Mouse (Mus musculus) heart, embryonic 14.5 days (tissue): ENCODE results near the gene Ankrd39. TPM values are rescaled to one million over a fixed set of nuclear protein-coding genes. Genes with fewer than 3 reads are reported as not detected.

ENCODE experiments used
- ATAC-seq: fragments of 200-750 bp; cut with Nextera tagmentation; 2 replicates; pipeline ENCODE4 v1.8.0; 2017; ENCODE audit warnings: low read depth, moderate TSS enrichment; ENCODE audit not compliant: insufficient number of reproducible peaks, insufficient read depth, low FRiP score
- H3K27ac ChIP-seq, 2 experiments: fragments of 200-500 bp in 1 of 2; fragments of 300-500 bp in 1 of 2; sonication (generic) in 1 of 2; replicated peaks in 1 of 2; 2 replicates each; pipeline ENCODE4 v1.5.1; 2012 to 2014; ENCODE audit warnings: low read depth in 2 of 2, low read length in 2 of 2, control low read depth in 1 of 2, mild to moderate bottlenecking in 1 of 2, mixed read lengths in 1 of 2; ENCODE audit not compliant: control insufficient read depth in 1 of 2, insufficient read depth in 1 of 2
- H3K27me3 ChIP-seq: fragments of 300-500 bp; sonication (generic); 2 replicates; pipeline ENCODE4 v1.6.1; 2014; ENCODE audit warnings: mild to moderate bottlenecking, low read length, control low read depth; ENCODE audit not compliant: control insufficient read depth, insufficient read depth
- H3K36me3 ChIP-seq: fragments of 300-500 bp; sonication (generic); 2 replicates; pipeline ENCODE4 v1.6.1; 2014; ENCODE audit warnings: mild to moderate bottlenecking, control low read depth, low read length, mixed read lengths; ENCODE audit not compliant: control insufficient read depth, insufficient read depth
- H3K4me1 ChIP-seq, 2 experiments: fragments of 200-500 bp in 1 of 2; fragments of 300-500 bp in 1 of 2; sonication (generic) in 1 of 2; 2 replicates each; pipeline ENCODE4 v1.6.1; 2012 to 2014; ENCODE audit warnings: low read length in 2 of 2, control low read depth in 1 of 2, mixed read lengths in 1 of 2; ENCODE audit not compliant: control insufficient read depth in 2 of 2, insufficient read depth in 2 of 2
- H3K4me2 ChIP-seq: fragments of 300-500 bp; sonication (generic); 2 replicates; pipeline ENCODE4 v1.6.1; 2014; ENCODE audit warnings: mild to moderate bottlenecking, low read length
- H3K4me3 ChIP-seq, 2 experiments: fragments of 200-500 bp in 1 of 2; fragments of 300-500 bp in 1 of 2; sonication (generic) in 1 of 2; 2 replicates each; pipeline ENCODE4 v1.5.1; 2012 to 2014; ENCODE audit warnings: low read length in 2 of 2, mild to moderate bottlenecking in 2 of 2, control low read depth in 1 of 2, low read depth in 1 of 2, moderate library complexity in 1 of 2; ENCODE audit not compliant: control insufficient read depth in 1 of 2, insufficient read depth in 1 of 2
- H3K9ac ChIP-seq: fragments of 300-500 bp; sonication (generic); 2 replicates; pipeline ENCODE4 v1.6.1; 2014; ENCODE audit warnings: mild to moderate bottlenecking, low read length
- H3K9me3 ChIP-seq: fragments of 300-500 bp; sonication (generic); 2 replicates; pipeline ENCODE4 v1.6.1; 2016; ENCODE audit warnings: low read length, control low read depth; ENCODE audit not compliant: control insufficient read depth
- WGBS: fragments of 180-500 bp; shearing (Covaris S2); extraction: QIAGEN DNeasy Blood & Tissue Kit; methylation state at CpG from one replicate; pipeline ENCODE4 v1.1.7; 2014; 5-methylcytosine and 5-hydroxymethylcytosine counted together
- polyA plus RNA-seq: library from polyadenylated mRNA; unstranded; fragments of >200 nt; fragmentation: Nextera tagmentation; extraction: Ambion mirVana; gene quantifications from 2 replicates; pipeline ENCODE4 v1.2.1, GENCODE M21; 2014

Gene Ankrd39
- polyA plus RNA-seq, 1 experiment from 2014 or later = 27.2 TPM

DNA sequence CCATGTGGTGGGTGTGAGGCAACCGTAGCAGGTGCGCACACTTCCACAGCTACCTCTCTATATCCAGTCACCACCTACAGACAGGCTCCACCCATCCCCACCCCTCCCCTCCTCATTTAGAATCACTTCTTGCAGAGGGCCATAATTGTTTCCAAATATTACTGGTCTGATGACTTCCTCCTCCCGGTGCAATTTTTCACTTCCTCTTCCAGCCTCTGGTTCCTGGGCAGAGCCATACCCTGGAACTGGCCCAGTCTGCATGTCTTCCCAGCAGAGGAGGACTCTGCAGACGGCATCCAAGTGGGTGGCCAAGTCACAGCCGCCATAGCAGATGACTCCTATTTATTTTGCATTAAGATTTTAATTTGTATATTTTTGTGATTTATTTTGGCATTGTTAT is 39.0 kb downstream of the Ankrd39 start:
- Histone ChIP-seq H3K27ac (no peak overlapping the region), H3K27me3 (no peaks in the 10 kb centered on the region), H3K9ac (no peak overlapping the region), H3K9me3 (peaks cover 4% of the 10 kb centered on the region; the same call in 1 of the 2 replicates), H3K4me1 (peaks cover 0 to 5% of the 10 kb centered on the region in 2 experiments; a peak in 2 of 4 replicates), H3K4me3 (no peak overlapping the region), H3K36me3 (peaks cover 21% of the 10 kb centered on the region), H3K4me2 (no peak overlapping the region)
- WGBS = 85% methylated on average over 5 of the region's 5 CpGs
- ATAC-seq = no peak

DNA sequence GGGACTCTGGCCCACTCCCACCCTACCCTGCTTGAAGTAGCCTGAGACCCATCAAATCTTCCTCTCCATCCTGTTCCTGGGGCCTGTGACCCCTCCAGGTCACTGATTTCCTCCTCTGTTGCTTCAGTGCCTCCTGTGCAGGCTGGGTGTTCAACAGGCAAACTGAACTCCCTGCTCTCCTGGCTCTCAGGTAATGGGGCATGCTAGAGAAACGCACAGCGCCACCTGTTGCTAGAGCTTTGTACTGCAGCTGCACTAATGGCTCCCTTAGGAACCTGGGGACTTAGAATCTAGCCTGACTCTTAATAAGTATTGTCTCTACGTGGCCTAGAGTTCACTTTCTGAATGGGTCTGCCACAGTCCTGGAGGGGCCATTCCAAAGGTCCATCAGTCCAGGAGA is 46.0 kb downstream of the Ankrd39 start:
- whole genome bisulfite sequencing = 6% methylated on average over 3 of the region's 3 CpGs
- H3K4me2 ChIP-seq = no peak overlapping the region
- H3K9ac ChIP-seq = no peak overlapping the region
- no peaks in the 10 kb centered on the region for H3K9me3 ChIP-seq
- H3K4me3 ChIP-seq = no peak overlapping the region
- ATAC-seq = no peak
- H3K27me3 ChIP-seq = no peaks in the 10 kb centered on the region
- H3K27ac ChIP-seq = no peak overlapping the region
- H3K36me3 ChIP-seq = peaks cover 32% of the 10 kb centered on the region
- H3K4me1 ChIP-seq = no peaks in the 10 kb centered on the region

DNA sequence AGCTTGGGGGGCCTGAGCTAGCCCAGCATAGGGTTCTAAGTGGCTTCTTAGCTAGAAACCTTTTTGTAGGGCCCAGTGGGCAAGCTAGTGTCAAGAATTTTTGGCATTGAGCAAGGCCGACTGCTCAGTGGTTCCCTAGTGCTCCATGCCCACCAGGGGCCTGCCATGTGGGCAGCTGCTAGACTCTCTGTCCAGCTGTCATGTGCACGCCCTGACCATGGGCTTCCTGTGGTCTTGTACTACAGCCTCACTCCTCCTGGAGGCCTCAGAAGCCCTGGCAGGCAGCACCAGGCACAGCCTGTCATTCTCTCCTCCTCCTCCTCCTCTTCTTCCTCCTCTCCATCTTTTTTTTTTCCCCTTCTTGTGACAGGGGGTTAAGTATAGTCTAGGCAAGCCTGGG is 49.9 kb downstream of the Ankrd39 start:
- WGBS = 77% methylated on average over 2 of the region's 2 CpGs
- no peak overlapping the region for H3K4me3 ChIP-seq
- peaks cover 2 to 10% of the 10 kb centered on the region in 2 experiments for H3K4me1 ChIP-seq
- H3K4me2 ChIP-seq = no peak overlapping the region
- H3K9ac ChIP-seq = no peak overlapping the region
- H3K9me3 ChIP-seq = no peaks in the 10 kb centered on the region
- peaks cover 15% of the 10 kb centered on the region; the same call in 1 of the 2 replicates for H3K36me3 ChIP-seq
- H3K27me3 ChIP-seq = no peaks in the 10 kb centered on the region
- ATAC-seq = no peak
- no peak overlapping the region for H3K27ac ChIP-seq

DNA sequence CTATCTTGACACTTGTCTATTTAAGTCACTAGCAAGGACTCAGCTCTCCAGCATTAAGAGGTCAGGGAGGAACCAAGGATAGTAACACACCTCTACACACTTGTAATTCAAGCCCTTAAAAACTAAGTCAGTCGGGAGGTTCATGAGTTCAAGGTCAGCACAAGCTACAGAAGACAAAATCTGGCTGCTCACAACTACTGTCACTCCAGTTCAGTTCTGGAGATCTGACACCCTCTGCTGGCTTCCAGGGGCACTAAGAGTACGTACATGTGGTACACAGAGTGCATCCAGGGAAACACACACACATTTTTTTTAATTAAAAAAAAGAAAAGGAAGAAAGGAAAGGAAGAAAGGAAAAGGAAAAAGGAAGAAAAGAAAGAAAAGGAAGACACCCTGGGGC is 50.5 kb downstream of the Ankrd39 start:
- peaks cover 7 to 16% of the 10 kb centered on the region in 2 experiments for H3K4me1 ChIP-seq
- no peaks in the 10 kb centered on the region for H3K27me3 ChIP-seq
- peaks cover 15% of the 10 kb centered on the region; the same call in 1 of the 2 replicates for H3K36me3 ChIP-seq
- H3K4me3 ChIP-seq = no peak overlapping the region
- no peak overlapping the region for H3K4me2 ChIP-seq
- no peak for ATAC-seq
- 38% methylated on average over 2 of the region's 2 CpGs for WGBS
- no peak overlapping the region for H3K27ac ChIP-seq
- no peak overlapping the region for H3K9ac ChIP-seq
- H3K9me3 ChIP-seq = no peaks in the 10 kb centered on the region

DNA sequence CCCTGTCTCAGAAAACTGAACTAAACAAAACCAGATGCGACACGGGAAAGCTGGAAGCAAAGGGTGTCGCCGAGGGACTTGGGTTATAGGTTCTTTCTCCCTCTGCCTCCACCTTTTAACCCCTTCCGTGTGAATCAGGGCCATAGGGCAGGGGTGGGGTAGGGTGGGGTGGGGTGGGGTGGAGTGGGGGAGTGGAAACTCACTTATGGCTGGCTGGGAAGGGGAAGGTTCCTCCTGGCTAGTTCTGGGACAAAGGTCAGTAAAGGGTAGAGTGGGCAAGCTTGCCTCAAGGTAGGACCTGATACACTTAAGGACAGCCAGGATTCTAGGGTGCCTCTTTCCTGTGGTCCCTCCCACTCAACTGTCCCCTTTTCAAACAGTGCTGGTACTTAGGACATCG is 53.9 kb downstream of the Ankrd39 start:
- H3K36me3 ChIP-seq = 0 out of 2 replicates have a peak, but pooled peaks cover 3% of the 10 kb centered on the region
- H3K27me3 ChIP-seq = no peaks in the 10 kb centered on the region
- no peak for ATAC-seq
- peaks cover 7 to 16% of the 10 kb centered on the region in 2 experiments for H3K4me1 ChIP-seq
- 78% methylated on average over 6 of the region's 6 CpGs for WGBS
- H3K9me3 ChIP-seq = no peaks in the 10 kb centered on the region
- no peak overlapping the region for H3K9ac ChIP-seq
- H3K27ac ChIP-seq = no peak overlapping the region
- H3K4me3 ChIP-seq = no peak overlapping the region
- no peak overlapping the region for H3K4me2 ChIP-seq

DNA sequence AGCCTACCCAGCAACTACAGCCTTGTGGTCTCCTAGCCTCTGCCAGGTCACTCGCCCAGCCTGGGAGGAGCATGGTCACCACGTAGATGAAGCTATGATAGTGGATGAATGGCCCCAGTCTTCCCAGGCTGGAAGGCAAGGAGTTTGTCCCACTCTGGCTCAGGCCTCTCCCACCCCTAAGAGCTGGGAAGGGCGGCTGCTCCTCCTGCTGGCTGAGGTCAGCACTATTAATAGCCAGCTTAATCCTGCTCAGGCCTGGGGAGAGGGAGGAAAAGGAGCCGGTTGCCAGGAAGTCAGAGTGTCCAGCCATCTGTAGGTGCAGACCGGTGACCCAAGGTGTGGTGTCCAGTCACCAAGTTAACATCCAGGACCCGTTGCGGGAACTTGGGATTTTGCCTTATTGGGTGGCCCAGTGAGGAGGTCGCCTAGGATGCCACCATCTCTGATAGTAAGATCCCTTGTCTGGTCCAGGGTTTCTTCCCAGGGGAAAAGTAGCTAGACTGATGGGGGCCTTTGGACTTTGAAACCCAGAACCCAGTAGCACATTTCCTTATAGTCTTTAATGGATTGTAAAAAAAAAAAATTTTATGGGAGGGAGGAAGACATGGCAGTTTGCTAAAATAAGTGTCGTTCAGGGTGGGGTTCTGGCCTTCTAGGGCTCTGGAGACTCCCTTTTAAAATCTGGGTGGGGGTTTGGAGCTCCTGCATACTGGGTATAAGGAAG is 54.7 kb downstream of the Ankrd39 start:
- Histone ChIP-seq H3K4me1 (peaks cover 7 to 16% of the 10 kb centered on the region in 2 experiments), H3K9me3 (no peaks in the 10 kb centered on the region), H3K36me3 (no peaks in the 10 kb centered on the region), H3K4me2 (0 out of 2 replicates have a peak overlapping the region, but pooled peaks have one; percentile 14), H3K4me3 (no peak overlapping the region), H3K9ac (no peak overlapping the region), H3K27ac (peak overlapping the region in 1 of 2 experiments; percentile 41; a peak in 1 of 4 replicates), H3K27me3 (no peaks in the 10 kb centered on the region)
- 22% methylated on average over 9 of the region's 9 CpGs for WGBS
- ATAC-seq = peak; percentile 89

DNA sequence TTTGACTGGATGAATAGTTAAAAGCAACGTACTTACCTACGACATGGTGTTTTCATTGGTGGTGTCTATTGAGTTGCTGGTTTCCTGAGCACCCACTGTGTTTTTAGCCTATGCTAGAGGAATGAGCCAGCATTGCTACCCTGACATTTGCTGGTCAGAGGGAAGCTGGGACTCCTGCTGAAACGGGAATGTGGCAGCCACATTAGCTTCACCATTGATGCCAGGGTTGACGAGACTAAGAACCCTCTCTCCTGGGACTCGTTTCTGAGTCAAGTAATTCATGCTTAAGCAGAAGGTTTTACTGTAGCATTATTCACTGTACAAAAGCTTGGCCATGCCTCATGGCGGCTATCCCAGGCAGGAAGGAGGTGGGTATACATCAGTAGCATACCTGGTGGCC is 57.6 kb downstream of the Ankrd39 start:
- Histone ChIP-seq H3K4me2 (no peak overlapping the region), H3K27me3 (no peaks in the 10 kb centered on the region), H3K9ac (no peak overlapping the region), H3K9me3 (no peaks in the 10 kb centered on the region), H3K27ac (no peak overlapping the region), H3K4me1 (peaks cover 7 to 12% of the 10 kb centered on the region in 2 experiments), H3K4me3 (no peak overlapping the region), H3K36me3 (no peaks in the 10 kb centered on the region)
- WGBS = 73% methylated on average over 6 of the region's 6 CpGs
- no peak for ATAC-seq
